Mouse (Mus musculus): ENCODE measurements around the gene Olfr804. TPM values are rescaled to one million over a fixed set of nuclear protein-coding genes. Genes with fewer than 3 reads are reported as not detected.

Olfr804 gene
- polyA plus RNA-seq (2012; rRNA removed) = not detected in 2 replicates

DNA sequence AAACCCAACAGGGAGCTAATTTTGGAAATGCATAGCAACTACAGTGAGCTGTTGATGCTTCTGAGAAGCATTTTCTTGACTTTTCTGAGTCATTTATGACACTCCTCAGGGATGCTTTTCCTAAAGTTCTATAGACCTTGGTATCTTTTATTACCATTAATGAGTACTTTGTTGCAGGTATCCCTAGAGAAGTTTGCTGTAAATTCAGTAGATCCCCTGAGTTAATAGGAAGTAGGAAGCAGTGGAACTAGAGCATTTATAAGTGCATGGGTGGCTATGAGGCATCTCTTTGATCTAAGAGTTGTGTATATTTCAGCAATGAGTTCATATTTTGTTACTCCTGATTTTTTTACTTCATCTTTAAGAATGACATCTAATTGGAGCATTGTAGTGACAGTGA is at the start of gene Olfr804:
Gene Olfr804 (plus strand): TSS at position 301 of the 400 bp plus-strand sequence.

DNA sequence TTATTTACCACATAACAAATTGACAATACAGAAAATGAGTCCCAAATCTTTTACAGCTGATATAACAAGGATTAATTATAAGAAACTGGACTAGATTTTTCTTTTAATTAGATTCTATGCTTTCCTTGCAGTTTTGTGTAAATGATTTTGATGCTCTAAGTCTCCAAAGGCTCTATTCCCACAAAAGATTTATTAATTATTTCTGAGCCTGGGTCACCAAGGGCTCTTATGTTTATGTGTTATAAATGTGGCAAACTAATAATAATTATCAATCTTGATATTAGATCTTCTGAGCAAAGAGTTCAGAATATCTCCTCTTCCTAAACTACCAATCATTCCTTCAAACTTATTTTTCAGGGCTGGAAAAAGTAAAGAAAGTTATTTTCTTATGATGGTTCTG is 45.6 kb upstream of the Olfr804 start, which contains the start of gene Olfr800:
Gene Olfr800 (plus strand): TSS at position 301 of the 400 bp plus-strand sequence.

DNA sequence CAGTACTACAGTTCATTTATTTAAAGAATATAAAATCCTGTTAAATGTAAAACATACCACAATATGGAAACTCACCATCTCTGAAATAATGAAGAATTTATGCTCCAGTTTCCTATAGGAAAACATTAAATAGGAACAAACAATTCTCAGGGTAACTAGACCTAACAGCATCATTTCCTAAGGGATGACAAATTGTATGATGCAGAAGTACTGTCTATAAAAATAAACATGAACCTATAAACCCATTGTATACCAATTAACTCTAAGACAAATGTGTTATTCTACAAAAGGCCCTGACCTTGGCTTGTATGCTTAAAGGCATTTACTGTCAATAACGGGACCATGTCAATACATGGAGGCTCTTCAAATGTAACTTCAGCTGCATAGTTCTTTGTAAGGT is 29.2 kb upstream of the Olfr804 start, which contains the start of gene Olfr801:
Gene Olfr801 (minus strand): TSS at position 101 of the 400 bp plus-strand sequence.

DNA sequence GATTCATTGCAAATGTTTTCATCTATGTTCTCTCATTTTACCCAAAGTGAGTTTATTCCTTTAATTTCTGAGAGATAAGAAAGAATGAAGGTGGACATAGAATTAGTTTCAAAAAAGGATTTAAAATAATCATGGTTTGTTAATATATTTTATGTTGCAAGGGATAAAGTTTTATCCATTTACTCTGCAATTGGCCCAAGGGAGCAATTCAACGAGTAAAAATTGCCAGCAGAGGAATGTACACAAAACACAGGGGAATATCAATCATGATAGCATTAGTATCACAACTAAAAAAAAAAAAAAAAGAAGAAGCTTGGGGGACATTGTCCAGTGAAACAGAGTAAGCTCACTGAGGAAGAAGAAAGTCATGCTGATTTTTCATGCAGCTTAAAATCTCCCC is 14.9 kb upstream of the Olfr804 start, which contains the start of gene Olfr802:
Gene Olfr802 (minus strand): TSS at position 101 of the 400 bp plus-strand sequence.

DNA sequence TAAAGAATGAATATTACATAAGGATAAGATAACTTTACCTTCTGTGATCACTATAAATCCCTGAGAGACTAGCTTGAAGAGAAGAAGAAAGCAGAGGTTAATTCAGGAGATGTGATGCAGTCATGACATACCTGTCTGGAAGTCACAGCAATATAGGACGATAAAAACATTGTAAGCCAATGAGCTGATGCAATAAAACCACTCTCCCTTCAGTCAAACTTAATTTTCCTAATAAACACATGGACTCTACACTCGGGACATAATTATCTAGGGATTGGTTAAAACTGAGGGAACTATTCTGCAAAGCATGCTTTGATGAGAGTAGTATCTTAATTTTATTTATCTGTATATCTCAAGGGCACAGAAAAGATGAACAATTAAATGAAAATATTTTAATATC is 8.8 kb upstream of the Olfr804 start, which contains the start of gene Olfr803:
Gene Olfr803 (minus strand): TSS at position 101 of the 400 bp plus-strand sequence.

DNA sequence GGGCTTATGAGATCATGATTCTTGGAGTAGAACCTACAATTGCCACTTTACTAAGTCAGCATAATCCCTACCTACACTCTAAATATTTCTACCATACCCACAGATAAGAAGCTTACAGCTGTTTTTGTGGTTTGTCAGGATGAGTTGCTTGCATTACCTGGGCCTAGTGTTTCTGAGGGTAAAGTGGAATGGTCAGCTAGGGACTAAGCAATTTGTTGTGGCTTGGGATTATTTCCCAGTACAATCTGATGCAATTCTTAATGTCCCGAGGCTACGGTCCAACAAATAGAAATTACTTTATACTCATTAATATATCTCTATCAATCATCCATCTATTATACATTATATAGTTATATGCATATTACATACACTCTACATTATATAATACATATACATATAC is 26.3 kb downstream of the Olfr804 start, which contains the start of gene Olfr805:
Gene Olfr805 (minus strand): TSS at position 101 of the 400 bp plus-strand sequence.

DNA sequence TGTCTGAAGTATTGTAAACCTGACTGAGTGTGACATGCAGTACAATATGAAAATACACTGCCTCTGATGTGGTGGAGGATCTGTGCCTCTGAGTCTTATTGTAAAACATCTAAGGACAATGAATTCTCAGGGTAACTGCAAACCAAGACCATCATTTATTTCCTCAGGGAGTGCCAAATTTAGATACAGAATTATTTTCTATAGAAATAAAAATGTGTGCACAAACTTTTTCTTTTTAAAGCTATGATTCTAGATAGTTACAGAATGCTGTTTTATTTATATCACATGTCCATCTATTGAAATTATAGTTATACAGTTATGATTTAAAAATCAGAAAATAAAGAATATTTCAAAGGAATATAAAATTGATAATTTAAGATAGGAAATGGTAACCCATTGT is 38.8 kb downstream of the Olfr804 start, which contains the start of gene Olfr806:
Gene Olfr806 (minus strand): TSS at position 101 of the 400 bp plus-strand sequence.

DNA sequence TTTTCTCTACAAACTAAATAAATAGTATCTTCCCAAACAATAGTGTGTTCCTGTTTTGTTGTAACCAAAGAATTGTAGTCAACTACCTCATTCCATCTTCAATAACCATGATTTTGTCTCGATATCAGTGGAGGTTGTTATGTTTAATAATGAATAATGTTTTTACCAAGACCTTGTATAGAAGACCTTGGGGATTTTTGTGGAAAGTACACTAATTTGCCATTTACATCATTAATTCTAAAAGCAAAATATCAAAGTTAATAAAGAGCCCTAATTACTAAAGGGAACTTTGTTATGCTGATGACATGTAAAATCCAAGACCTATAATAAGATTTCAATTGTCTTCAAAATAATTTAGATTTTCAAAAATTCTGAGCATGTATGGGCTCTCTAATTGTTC is 54.7 kb downstream of the Olfr804 start, which contains the start of gene Olfr807:
Gene Olfr807 (minus strand): TSS at position 101 of the 400 bp plus-strand sequence.

Other genes starting within 250 kb of the Olfr804 start
- not detected in 2 replicates for gene Olfr787, start 241.3 kb upstream of the Olfr804 start, polyA plus RNA-seq (2012; rRNA removed)
- gene Olfr788, start 232.2 kb upstream of the Olfr804 start, polyA plus RNA-seq (2012; rRNA removed) = not detected in 2 replicates
- not detected in 2 replicates for gene Olfr789, start 218.5 kb upstream of the Olfr804 start, polyA plus RNA-seq (2012; rRNA removed)
- gene Olfr790, start 204.7 kb upstream of the Olfr804 start, polyA plus RNA-seq (2012; rRNA removed) = not detected in 2 replicates
- gene Olfr791, start 181.4 kb upstream of the Olfr804 start, polyA plus RNA-seq (2012; rRNA removed) = not detected in 2 replicates
- gene Olfr792, start 164.0 kb upstream of the Olfr804 start, polyA plus RNA-seq (2012; rRNA removed) = not detected in 2 replicates
- not detected in 2 replicates for gene Olfr794, start 135.6 kb upstream of the Olfr804 start, polyA plus RNA-seq (2012; rRNA removed)
- gene Olfr796, start 90.6 kb upstream of the Olfr804 start, polyA plus RNA-seq (2012; rRNA removed) = not detected in 2 replicates
- gene Olfr798, start 75.3 kb upstream of the Olfr804 start, polyA plus RNA-seq (2012; rRNA removed) = not detected in 2 replicates
- gene Olfr799, start 65.7 kb upstream of the Olfr804 start, polyA plus RNA-seq (2012; rRNA removed) = not detected in 2 replicates
- not detected in 2 replicates for gene Olfr800, start 45.5 kb upstream of the Olfr804 start, polyA plus RNA-seq (2012; rRNA removed)
- gene Olfr801, start 29.3 kb upstream of the Olfr804 start, polyA plus RNA-seq (2012; rRNA removed) = not detected in 2 replicates
- gene Olfr802, start 15.0 kb upstream of the Olfr804 start, polyA plus RNA-seq (2012; rRNA removed) = not detected in 2 replicates
- gene Olfr803, start 8.9 kb upstream of the Olfr804 start, polyA plus RNA-seq (2012; rRNA removed) = not detected in 2 replicates
- gene Olfr805, start 26.2 kb downstream of the Olfr804 start, polyA plus RNA-seq (2012; rRNA removed) = not detected in 2 replicates
- gene Olfr806, start 38.7 kb downstream of the Olfr804 start, polyA plus RNA-seq (2012; rRNA removed) = not detected in 2 replicates
- not detected in 2 replicates for gene Olfr807, start 54.6 kb downstream of the Olfr804 start, polyA plus RNA-seq (2012; rRNA removed)
- gene Olfr808, start 62.3 kb downstream of the Olfr804 start, polyA plus RNA-seq (2012; rRNA removed) = not detected in 2 replicates
- gene Olfr809, start 71.4 kb downstream of the Olfr804 start, polyA plus RNA-seq (2012; rRNA removed) = not detected in 2 replicates
- gene Olfr810, start 91.7 kb downstream of the Olfr804 start, polyA plus RNA-seq (2012; rRNA removed) = not detected in 2 replicates
- gene Olfr811, start 101.2 kb downstream of the Olfr804 start, polyA plus RNA-seq (2012; rRNA removed) = not detected in 2 replicates
- not detected in 2 replicates for gene Olfr812, start 142.9 kb downstream of the Olfr804 start, polyA plus RNA-seq (2012; rRNA removed)
- not detected in 2 replicates for gene Olfr813, start 152.2 kb downstream of the Olfr804 start, polyA plus RNA-seq (2012; rRNA removed)
- not detected in 2 replicates for gene Olfr814, start 176.6 kb downstream of the Olfr804 start, polyA plus RNA-seq (2012; rRNA removed)
- gene Olfr815, start 202.7 kb downstream of the Olfr804 start, polyA plus RNA-seq (2012; rRNA removed) = not detected in 2 replicates
- gene Olfr816, start 212.4 kb downstream of the Olfr804 start, polyA plus RNA-seq (2012; rRNA removed) = not detected in 2 replicates
- not detected in 2 replicates for gene Olfr818, start 245.9 kb downstream of the Olfr804 start, polyA plus RNA-seq (2012; rRNA removed)